Mouse (Mus musculus): ENCODE measurements around the gene Otud7b. TPM values are rescaled to one million over a fixed set of nuclear protein-coding genes. Genes with fewer than 3 reads are reported as not detected.

Gene Otud7b
- 11.1 and 16.8 TPM in 2 replicates for polyA plus RNA-seq (2012; rRNA removed)

DNA sequence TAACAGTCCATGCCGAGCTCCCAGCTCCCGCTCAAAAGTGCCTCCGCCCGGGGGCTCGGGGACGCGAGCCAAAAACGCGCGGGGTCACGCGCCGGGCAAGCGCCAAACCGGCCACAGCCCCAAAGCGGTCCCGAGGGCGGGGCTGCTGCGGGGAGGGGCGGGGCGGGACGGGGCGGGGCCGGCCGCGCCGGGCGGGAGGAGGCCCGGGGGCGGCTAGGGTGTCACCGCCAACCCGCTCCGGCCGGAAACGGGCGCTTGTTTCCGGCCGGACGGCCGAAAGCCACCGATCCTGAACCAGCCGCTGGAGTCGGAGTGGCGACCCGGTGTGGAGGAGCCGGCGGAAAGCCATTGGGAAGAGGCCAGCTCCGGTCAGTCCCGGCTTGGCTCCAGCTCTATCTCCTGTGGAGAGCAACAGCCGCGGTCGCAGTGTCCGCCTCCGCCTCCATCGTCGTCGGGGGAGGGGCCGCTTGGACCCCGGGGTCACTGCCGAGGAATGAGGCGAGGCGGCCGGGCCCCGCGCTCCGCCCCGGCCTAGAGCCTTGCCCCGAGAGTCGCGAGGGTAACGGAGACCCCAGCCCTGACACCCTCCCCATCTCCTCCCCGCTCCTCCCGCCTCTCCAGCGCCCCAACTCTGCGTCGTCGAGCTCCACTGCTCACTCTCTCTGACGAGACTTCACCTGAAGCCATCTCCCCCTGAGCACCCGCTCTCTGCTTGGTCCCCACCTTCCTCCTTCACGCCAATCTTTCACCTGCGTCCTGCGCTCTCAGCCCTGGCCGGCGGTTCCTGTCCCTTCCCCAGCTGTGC, at the start of gene Otud7b:
Gene Otud7b, plus strand, starts transcription at position 267 of the 805 bp plus-strand sequence.
- DNase-seq (ENCODE audit: low spot score) = peak; percentile 80

DNA sequence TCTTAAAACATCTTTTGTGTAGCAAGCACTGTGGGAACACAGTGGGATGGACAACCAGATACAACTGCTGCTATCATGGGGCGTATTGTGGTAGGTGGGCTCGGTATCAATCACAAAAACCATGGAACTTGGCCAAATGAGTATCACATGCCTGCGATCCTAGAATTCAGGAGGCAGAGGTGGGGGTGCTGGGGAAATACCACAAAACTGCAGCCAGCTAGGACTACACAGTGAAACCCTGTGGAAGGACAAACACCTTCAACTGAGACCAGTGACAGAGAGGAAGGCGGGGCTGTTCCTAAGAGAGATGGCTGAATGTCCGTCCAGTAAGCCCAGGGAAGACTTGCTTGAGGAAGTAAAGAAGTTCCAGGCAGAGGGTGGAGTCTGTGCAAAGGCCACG, 49.0 kb upstream of the Otud7b start:
- DNase-seq (ENCODE audit: low spot score) = no peak

DNA sequence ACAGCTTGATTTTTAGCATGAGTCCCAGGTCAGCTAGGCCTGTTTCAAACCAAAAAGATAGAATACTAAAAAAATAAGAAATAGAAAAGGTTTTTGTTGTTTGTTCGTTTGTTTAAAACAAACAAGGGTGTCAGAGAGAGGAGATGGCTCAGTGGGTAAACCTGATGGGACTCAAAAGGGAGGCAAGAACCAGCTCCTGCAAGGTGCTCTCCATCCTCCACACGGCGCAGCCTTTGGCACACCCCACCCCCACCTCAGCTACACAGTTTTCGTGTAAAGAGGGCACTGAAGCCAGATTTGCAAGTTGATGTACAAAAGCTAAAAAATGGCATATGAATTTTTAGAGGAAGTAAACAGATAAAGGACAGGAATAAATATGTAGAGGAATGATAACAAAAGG, 48.3 kb upstream of the Otud7b start:
- no peak for DNase-seq (ENCODE audit: low spot score)

DNA sequence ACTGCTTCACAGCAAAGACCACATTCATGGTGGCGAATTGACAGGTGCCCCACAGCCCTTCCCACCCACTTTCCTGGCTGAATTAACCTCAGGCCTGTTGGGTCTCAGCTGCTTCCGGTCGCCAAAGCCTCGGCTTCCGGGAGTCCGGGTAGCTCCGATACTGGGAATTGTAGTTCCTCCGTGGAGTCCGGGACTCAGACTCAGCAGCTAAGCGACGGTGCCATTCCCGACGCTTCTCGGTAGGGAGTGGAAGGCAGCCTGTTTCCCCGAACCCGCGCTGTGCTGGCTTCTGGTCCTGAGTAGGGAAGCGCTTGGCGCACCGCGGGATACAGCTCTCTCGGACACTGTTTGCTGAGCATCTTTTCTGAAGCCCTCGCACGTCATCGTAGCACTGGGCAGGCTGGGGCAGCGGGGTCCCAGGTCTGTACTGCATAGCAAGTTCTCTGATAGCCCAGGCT, 46.6 kb upstream of the Otud7b start:
- peak; percentile 73 for DNase-seq (ENCODE audit: low spot score)

DNA sequence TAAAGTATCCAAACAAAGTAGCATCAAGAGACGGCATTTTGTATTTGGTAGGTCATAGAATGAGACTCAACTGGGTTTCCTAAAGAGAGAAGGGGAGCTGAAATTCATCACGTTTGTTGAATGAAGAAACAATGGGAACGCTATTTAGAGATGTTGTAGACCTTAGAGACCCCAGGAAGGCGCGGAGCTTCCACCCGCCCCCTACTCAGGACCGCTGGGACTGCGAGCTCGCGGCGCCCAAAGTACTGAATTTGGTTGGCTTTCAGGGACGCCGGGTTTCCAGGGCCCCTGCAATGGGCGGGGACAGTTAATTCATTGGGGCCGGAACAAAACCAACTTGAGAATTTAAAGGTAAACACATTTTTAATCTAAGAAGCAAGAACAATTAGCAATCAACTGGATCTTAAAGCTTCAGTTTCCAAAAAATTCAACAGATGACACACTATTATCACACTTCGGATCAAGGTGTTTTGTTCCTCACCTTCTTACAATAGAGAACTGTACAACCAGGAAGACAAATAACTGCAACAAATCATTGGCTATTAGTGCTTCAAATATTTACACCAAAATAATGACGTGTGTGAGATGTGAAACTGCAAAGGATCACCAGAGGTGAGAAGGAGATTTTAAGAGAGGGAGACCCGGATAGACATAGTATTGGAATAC, 46.0 kb upstream of the Otud7b start, which contains the start of gene Vps45:
Gene Vps45, minus strand, starts transcription at position 236 of the 666 bp plus-strand sequence.
- peak; percentile 47 for DNase-seq (ENCODE audit: low spot score)

DNA sequence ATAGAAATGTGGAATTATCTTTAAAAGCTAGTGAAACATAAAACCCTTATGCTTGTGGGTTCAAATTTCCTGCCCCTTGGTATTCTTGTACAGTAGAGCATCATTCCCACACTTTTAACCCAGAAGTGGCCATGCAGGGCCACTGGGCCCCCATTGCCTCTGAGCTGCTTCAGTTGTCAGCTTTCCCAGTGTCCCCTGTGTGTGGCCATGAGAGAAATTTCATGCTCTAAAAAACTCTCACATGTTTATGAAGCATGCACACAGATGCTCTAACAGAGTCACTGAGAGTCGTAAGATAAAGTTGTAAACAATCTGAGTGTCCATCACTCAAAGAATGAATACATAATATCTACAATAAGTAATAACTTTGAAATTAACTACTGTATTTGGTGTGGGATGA, 44.2 kb upstream of the Otud7b start:
- DNase-seq (ENCODE audit: low spot score) = no peak

DNA sequence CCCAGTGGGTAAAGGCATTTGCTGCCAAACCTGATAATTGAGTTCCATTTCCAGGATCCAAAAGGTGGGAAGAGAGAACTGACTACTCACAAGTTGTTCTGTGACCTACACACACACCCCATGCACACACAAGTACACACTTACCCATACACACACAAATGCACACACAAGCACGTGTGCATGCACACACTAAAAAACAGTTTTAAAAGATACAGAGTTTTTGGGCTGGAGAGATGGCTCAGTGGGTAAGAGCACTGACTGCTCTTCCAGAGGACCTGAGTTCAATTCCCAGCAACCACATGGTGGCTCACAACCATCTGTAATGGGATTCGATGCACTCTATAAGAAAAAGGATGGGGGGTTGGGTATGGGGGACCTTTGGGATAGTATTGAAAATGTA, 41.0 kb upstream of the Otud7b start:
- no peak for DNase-seq (ENCODE audit: low spot score)

DNA sequence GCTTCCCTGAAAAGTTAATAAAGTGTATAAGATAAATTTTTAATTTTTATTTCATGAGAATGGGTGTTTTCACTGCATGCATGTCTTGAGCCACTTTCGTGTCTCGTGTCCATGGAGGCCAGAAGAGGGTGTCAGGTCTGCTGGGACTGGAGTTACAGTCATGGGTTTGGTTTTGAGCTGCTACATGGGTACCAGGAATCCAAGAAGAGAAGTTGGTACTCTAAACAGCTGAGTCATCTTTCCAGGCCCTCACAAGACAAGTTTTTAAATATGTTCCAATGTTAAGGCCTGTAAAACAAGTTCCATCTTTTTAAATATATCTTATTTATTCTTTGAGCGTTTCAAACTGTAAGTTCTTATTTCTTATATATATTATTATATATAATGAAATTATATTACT, 40.1 kb upstream of the Otud7b start:
- no peak for DNase-seq (ENCODE audit: low spot score)

DNA sequence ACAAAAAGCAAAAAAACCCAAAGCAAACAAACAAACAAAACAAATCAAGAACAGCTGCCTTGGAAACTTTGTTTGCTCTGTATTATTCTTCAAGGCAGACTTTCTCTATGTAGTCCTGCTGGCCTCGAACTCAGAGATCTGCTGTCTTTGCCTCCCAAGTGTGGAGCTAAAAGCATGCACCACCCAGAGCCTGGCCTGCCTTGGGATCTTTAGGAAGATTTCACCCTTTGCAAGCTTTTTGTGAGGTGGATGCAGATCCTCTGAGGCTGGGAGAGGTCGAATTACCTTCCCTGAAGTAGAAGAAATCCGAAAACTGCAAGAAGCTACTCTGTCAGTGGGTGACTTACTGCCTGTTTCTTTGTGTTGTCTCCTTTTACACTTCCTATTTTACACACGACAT, 39.2 kb upstream of the Otud7b start:
- no peak for DNase-seq (ENCODE audit: low spot score)

DNA sequence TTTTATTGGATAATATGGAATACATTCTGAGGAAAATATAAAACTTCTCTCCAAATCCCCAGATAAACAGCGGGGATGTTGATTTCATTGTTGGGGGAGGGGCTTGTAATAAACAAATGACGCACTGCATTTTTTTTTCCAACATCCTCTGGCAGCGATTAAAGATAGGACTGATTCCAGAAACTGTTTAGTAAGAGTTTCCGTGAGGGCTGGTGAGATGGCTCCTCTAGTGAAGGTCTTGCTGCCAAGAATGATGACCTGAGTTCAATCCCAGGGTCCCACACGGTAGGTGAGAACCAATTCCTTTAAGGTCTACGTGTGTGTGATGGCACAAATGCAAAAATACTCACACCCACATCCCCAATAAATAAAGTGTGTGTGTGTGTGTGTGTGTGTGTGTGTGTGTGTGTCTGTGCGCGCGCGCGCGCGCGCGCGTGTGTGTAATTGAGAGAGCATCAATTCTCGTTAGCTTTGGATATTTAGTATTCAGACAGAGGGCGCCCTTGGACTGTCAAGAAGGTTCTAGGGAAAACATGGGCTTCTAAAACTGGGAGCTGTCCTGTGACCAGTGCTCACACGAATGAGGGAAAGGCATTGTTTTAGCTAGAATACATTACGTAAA, 38.5 kb upstream of the Otud7b start:
- DNase-seq (ENCODE audit: low spot score) = no peak

DNA sequence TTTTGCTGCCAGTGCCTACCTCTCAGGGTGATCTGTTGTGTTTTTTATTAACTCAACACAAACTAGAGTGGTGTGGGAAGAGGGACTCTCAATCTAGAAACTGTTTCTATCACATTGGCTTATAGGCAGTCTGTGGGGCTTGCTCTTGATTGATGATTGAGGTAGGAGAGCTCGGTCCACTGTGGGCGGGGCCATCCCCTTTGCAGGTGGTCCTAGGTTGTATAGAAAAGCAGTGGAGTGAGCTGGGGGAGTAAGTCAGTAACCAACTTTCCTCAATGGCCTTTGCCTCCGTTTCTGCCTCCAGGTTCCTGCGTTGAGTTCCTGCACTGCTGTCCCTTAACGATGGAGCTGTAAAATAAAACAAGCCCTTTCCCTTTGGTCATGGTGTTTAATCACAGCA, 37.6 kb upstream of the Otud7b start:
- DNase-seq (ENCODE audit: low spot score) = no peak

DNA sequence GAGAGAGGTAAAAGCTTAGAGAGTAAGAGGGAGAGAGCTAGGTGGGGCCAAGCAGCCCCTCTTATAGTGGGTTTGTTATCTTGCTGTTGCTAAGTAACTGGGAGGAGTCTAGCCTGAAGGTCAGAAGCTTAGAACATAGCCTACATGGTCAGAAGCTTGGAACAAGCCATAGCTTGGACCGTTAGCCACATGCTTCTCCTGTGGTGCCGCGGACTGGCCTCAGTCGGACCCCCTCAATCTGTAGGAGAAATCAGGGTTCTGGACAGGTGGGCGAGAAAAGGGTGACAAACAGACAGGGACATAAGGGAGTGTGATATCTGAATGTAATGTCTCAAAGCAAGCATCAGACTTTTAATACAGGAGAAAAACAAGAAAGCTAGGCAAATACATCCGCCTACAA, 35.3 kb upstream of the Otud7b start:
- DNase-seq (ENCODE audit: low spot score) = no peak

DNA sequence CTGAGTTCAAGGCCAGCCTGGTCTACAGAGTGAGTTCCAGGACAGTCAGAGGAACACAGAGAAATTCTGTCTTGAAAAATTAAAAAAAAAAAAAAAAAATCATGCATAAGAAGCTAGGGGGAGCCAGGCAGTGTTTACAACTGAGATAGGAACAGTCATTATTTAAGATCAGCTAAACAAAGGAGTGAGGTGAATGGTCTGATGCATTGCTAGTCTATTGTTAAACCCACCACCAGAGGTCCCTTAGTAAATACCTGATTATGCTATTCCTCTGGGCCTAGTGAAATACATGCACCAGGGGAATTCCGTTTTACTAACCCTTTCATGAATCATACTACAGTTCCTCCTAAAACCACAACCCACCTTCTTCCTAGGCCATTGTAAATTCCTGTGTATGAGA, 34.8 kb upstream of the Otud7b start:
- DNase-seq (ENCODE audit: low spot score) = no peak

DNA sequence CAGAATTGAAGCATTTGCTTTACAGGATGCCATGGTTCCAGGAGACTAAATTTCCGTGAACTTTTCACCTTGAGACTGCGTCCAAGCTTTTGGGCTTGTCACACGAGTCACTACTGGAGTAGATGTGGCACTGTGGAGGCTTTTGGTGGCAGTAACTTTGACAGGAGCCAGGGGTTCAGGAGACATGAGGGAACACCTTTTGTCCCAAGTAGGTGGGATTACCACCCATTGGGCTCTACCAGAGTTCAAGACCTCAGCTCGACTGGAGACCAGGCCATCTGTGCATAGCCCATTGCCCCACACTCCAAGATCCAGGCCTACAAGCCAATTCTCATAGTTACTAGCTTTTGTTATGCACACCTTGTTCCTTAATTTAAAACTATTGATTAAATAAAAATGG, 34.1 kb upstream of the Otud7b start:
- DNase-seq (ENCODE audit: low spot score) = no peak

DNA sequence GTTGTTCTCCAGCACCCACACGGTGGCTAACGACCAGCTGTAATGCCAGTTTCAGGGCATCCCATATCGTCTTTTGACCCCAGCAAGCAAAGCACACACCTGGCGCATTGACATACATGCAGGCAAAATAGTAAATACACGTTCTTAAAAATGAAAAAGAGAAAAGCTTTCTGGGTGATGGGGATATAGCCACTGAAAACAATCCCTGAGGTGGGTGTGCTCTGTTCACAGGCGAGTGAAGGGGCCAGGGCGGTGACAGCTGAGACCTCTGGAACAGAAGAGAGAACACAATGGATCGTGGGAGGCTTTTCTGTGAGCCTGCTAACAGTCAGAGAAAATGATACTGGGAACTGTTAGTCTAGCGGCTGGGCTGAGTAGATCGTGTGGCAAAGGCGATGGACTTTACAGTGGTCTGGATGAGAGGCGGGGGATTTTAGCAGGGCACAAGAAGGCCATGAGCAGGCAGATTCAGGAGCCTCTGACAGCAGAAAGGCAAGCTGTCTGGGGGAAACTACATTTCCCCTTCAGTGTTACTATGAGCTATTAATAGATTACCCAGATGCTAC, 31.3 kb upstream of the Otud7b start:
- DNase-seq (ENCODE audit: low spot score) = no peak

DNA sequence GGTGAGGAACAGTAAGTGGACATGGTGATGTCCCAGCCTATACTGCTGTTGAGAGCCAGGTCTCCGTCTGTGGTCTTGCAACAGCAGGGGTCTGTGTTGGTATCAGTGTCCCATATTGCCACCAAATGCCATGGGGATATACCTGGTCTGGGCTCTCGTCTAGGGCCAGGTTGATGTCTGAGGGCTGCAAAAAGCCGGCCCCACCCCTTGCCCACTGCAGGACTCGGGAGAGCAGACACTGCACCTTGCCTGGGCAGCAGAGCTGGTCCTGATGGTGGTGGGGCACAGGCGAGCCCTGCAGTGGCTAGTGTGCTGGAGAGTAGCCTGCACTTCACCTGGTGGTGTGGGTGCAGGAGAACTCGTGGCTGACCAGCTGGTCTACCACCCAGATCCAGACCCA, 26.3 kb upstream of the Otud7b start:
- DNase-seq (ENCODE audit: low spot score) = no peak

DNA sequence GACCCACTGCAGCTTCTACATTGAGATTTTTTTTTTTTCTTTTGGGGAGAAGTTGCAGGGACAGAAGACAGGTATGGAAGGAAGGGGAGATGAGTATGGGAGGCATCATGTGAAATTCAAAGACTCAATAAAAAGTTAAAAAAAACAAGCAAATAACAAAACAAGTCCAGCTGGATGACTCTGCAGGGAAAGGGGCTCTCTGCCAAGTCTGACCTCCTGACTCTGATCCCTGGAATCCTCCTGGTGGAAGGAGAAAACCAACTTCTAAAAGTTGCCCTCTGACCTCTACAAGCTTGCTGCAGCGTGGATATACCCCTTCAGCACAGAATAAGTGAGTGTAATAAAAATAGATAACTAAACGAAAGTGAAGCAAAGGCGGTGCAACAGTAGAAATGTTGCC, 25.6 kb upstream of the Otud7b start:
- no peak for DNase-seq (ENCODE audit: low spot score)

DNA sequence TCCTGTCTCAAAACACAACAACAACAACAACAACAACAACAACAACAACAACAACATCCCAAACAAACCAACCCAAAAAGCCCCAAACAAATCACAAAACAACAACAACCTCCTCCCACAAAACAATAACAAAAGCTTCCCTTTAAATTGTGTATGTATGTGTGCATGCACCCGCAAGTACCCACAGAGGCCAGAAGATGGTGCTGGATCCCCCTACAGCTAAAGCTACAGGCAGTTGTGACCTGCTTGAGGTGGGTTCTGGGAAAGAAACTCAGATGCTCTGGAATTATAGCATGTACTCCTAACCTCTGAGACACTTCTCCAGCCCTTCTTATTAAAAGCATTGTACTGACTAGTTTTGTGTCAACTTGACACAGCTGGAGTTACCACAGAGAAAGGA, 23.3 kb upstream of the Otud7b start:
- no peak for DNase-seq (ENCODE audit: low spot score)

DNA sequence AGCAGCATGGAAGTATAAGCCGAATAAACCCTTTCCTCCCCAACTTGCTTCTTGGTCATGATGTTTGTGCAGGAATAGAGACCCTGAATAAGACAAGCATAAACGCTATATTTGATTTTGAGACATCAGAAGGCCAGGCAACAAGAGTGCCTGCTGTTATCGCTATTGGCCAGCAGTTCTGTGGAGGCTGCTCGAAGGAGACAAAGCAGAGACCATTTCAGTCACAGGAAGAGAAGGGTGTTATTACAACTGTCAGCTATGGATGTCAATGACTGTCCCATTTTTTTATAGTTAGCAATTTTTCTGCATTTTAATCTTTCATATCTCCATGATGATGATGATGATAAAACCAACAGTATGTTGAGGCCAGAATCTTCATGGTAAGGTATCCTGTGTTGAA, 22.7 kb upstream of the Otud7b start:
- DNase-seq (ENCODE audit: low spot score) = no peak

DNA sequence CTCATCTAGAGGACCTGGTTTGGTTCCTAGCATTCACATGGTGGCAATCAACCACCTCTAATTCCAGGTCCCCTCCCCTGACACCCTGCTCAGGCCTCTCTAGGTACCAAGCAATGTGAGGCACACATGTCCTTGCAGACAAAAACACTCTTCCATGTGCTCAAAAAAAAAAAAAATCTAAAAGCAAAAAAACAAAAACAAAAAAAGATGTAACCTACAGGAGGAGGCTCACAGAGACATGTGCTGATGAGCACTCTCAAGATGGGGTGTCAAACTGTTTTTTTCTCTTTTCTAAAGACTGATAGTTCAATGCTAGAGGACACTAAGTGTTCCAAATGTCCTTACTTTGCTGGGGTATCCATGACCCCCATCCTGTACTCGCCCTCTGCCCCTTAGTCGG, 22.2 kb upstream of the Otud7b start:
- no peak for DNase-seq (ENCODE audit: low spot score)

DNA sequence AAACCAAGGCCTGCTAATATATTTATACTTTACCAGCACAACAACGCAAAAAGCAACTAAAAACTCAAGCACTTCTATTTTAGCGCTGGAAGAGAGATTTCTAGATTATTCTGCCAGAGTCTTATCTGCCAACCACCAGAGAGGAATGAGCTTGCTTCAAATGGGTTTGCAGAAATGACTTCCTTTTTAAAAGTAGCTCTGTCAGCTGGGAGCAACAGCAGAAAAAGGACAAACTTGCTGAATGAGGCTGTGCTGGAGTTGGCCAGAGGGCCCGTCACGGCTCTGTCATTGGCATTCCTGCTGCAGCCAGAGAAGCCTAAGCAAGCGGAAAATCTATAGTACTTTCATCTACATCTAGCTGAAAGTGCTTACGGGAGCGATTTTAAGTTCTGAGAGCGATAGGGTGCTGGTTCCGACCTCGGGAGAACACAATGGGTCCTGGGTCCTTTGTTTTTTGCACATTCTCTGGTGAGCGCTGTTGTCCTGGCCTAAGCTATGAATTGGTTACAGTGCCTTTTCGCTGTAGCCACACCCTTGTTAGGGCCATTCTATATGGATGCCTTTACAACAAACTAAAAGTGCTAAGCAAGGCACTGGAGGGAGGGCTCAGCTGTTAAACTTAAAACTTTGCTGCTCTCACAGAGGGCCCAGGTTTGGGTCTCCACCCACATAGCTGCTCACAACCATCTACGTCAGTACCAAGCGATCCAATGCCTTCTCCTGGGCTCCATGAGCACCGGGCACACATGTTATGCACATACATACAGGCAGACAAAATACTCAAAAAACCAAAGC, 21.4 kb upstream of the Otud7b start:
- no peak for DNase-seq (ENCODE audit: low spot score)
